Mouse (Mus musculus) olfactory bulb, adult 2 months (tissue): ENCODE measurements around the gene Amd1. TPM values are rescaled to one million over a fixed set of nuclear protein-coding genes. Genes with fewer than 3 reads are reported as not detected.

ENCODE experiments used
- H3K27ac ChIP-seq: fragments of 200-500 bp; 2 replicates; pipeline ENCODE4 v1.5.1; 2012; ENCODE audit warnings: low read depth, low read length; ENCODE audit not compliant: insufficient read depth
- H3K4me1 ChIP-seq: fragments of 200-500 bp; 2 replicates; pipeline ENCODE4 v1.6.1; 2012; ENCODE audit warnings: low read length; ENCODE audit not compliant: control insufficient read depth, insufficient read depth
- H3K4me3 ChIP-seq: fragments of 200-500 bp; 2 replicates; pipeline ENCODE4 v1.5.1; 2012; ENCODE audit warnings: mild to moderate bottlenecking, low read depth, low read length, moderate library complexity; ENCODE audit not compliant: insufficient read depth
- CTCF ChIP-seq: fragments of 200-500 bp; IDR thresholded peaks from 2 replicates; pipeline ENCODE4 v1.5.1; 2012; ENCODE audit warnings: low read depth, mild to moderate bottlenecking, low read length, moderate library complexity; ENCODE audit not compliant: insufficient read depth
- POLR2A ChIP-seq: fragments of 200-500 bp; IDR thresholded peaks from 2 replicates; pipeline ENCODE4 v1.6.1; 2012; ENCODE audit warnings: mild to moderate bottlenecking, low read depth, low read length, moderate library complexity; ENCODE audit not compliant: insufficient read depth
- WGBS: fragments of 180-500 bp; shearing (Covaris S2); methylation state at CpG from one replicate; pipeline ENCODE4 v1.1.7; 2018; 5-methylcytosine and 5-hydroxymethylcytosine counted together
- polyA plus RNA-seq: library from polyadenylated mRNA; stranded (reverse); fragments of >200 nt; gene quantifications from 2 replicates; pipeline ENCODE4 v1.2.4, GENCODE M21; 2012; ENCODE audit warnings: low replicate concordance; ENCODE audit not compliant: missing spikeins, insufficient read depth, insufficient read length

The Amd1 gene
- polyA plus RNA-seq, 1 experiment = not detected

DNA sequence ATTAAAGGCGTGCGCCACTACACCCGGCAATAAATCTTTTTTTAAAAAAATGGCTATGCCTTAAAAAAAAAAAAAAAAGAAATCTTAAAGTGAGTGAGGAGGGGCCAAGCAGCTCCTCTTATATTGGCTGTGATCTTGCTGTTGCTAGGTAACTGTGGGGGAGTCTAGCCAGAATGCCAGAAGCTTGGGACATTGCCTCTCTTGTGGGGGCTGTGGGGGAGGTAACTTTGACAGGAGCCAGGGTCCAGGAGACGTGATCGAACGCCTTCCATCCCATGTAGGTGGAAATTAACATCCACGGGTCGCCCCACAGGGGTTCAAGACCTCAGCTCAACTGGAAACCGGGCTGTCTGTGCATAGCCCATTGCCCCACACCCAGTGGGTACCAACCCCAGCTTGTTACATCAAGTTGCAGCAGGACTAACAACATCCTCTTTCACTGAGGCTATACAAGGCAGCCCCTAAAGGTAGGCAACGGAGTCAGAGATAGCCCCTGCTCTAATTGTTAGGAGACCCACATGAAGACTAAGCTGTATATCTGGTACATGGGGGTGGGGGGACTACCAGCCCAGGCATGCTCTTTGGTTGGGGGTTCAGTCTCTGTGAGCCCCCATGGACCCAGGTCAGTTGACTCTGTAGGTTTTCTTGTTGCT, 17.7 kb downstream of the Amd1 start:
- Histone ChIP-seq H3K4me3 (no peak overlapping the region), H3K27ac (no peak overlapping the region)
- 68% methylated on average over 10 of the region's 10 CpGs for WGBS

GRCm38 (mm10) chr10:40283636-40284035, 18.4 kb downstream of the Amd1 start:
- TF ChIP-seq POLR2A (no peak), CTCF (no peak)
- Histone ChIP-seq H3K27ac (no peak overlapping the region), H3K4me3 (no peak overlapping the region), H3K4me1 (no peaks in the 10 kb centered on the region)
- WGBS = 80% methylated on average over 9 of the region's 9 CpGs

More for the DNA sequence above, 17.7 kb downstream of the Amd1 start:
- H3K4me1 ChIP-seq = no peaks in the 10 kb centered on the region
- TF ChIP-seq POLR2A = no peak
- TF ChIP-seq CTCF = no peak

DNA sequence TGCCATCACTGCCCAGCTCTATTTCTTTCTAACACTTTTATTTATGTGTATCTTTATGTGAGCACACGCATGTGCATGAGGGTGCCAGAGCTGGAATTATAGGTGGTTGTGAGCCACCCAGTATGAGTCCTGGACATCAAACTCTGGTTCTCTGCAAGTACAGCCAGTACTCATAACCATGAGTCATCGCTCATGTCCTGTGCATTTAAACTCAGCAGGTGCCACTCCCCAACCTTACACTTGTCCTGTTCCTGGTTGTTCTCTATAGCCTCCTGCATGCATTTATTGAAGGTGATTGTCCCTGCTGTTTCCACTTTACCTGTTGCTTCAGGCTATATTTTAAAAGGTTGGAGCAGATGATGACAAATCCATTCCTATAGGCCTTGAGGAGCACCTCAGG, 20.4 kb downstream of the Amd1 start:
- Histone ChIP-seq H3K4me1 (no peaks in the 10 kb centered on the region), H3K4me3 (no peak overlapping the region), H3K27ac (no peak overlapping the region)
- TF ChIP-seq CTCF = no peak
- TF ChIP-seq POLR2A = no peak
- 97% methylated on average over 2 of the region's 2 CpGs for WGBS

GRCm38 (mm10) chr10:40278317-40278716, 23.7 kb downstream of the Amd1 start:
- no peak for TF ChIP-seq POLR2A
- no peak for TF ChIP-seq CTCF
- 66% methylated on average over 5 of the region's 5 CpGs for WGBS
- Histone ChIP-seq H3K27ac (no peak overlapping the region), H3K4me1 (no peaks in the 10 kb centered on the region), H3K4me3 (no peak overlapping the region)

DNA sequence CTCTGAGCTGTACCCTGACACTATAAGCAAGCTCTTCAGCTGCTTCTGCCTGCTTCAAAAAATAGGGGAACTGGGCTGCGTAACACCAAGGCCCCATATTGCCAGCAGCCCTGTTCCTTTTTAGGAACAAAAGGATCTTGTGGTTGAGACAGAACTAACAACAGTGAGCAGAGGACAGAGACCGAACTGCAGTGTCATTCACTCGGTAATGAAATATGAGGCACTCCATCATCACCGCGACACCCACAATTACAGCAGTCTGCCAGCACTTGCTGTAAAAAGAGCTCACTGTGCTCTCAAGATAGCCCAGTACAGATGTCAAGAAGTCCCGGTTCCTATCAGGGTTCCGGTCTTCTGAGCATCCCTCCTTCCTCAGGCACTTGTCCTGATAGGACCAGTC, 26.0 kb downstream of the Amd1 start:
- Histone ChIP-seq H3K4me1 (no peaks in the 10 kb centered on the region), H3K4me3 (no peak overlapping the region), H3K27ac (no peak overlapping the region)
- 69% methylated on average over 7 of the region's 7 CpGs for WGBS
- TF ChIP-seq POLR2A (no peak), CTCF (no peak)

GRCm38 (mm10) chr10:40273938-40274337, 28.0 kb downstream of the Amd1 start:
- TF ChIP-seq POLR2A (no peak), CTCF (no peak)
- H3K4me3 ChIP-seq = no peak overlapping the region
- H3K27ac ChIP-seq = no peak overlapping the region
- no peaks in the 10 kb centered on the region for H3K4me1 ChIP-seq
- 77% methylated on average over 5 of the region's 5 CpGs for WGBS

GRCm38 (mm10) chr10:40271216-40271615, 30.8 kb downstream of the Amd1 start:
- TF ChIP-seq CTCF (no peak), POLR2A (no peak)
- Histone ChIP-seq H3K4me3 (no peak overlapping the region), H3K4me1 (no peaks in the 10 kb centered on the region), H3K27ac (no peak overlapping the region)
- WGBS = 81% methylated on average over 3 of the region's 3 CpGs

DNA sequence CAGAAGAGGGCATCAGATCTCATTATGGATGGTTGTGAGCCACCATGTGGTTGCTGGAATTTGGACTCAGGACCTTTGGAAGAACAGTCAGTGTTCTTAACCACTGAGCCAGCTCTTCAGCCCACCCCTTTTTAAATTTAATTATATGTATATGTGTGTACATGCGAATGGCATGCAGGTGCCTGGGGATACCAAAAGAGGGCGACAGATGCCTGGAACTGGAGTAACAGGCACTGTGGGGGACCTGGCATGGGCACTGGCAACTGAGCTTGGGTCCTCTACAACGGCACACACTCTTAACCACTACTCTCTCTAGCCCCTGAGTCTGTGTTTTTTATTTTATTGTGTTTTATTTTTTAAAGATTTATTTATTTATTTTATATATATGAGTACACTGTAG, 37.1 kb downstream of the Amd1 start:
- Histone ChIP-seq H3K27ac (no peak overlapping the region), H3K4me3 (no peak overlapping the region), H3K4me1 (no peaks in the 10 kb centered on the region)
- TF ChIP-seq POLR2A (no peak), CTCF (no peak)
- 78% methylated on average over 3 of the region's 3 CpGs for WGBS

- WGBS = 69% methylated on average over 4 of the region's 4 CpGs
- no peaks in the 10 kb centered on the region for H3K4me1 ChIP-seq
- TF ChIP-seq CTCF = no peak
- no peak for TF ChIP-seq POLR2A
- H3K27ac ChIP-seq = no peak overlapping the region
- no peak overlapping the region for H3K4me3 ChIP-seq
Observed at GRCm38 (mm10) chr10:40263691-40264090, 38.3 kb downstream of the Amd1 start.

- 87% methylated on average over 6 of the region's 6 CpGs for WGBS
- TF ChIP-seq CTCF (no peak), POLR2A (no peak)
- no peak overlapping the region for H3K27ac ChIP-seq
Observed at GRCm38 (mm10) chr10:40262200-40262599, 39.8 kb downstream of the Amd1 start.

More at GRCm38 (mm10) chr10:40262200-40262599, 39.8 kb downstream of the Amd1 start:
- Histone ChIP-seq H3K4me1 (no peaks in the 10 kb centered on the region), H3K4me3 (no peak overlapping the region)
